Mouse (Mus musculus) embryonic facial prominence, embryonic 14.5 days (tissue): Measurements from ENCODE around the gene Hmces. TPM values are rescaled to one million over a fixed set of nuclear protein-coding genes. Genes with fewer than 3 reads are reported as not detected.

Experiments
- ATAC-seq: fragments of 200-750 bp; cut with Nextera tagmentation; 2 replicates; pipeline ENCODE4 v1.8.0; 2017; ENCODE audit warnings: low read depth, moderate number of reproducible peaks, moderate TSS enrichment
- DNase-seq: peaks from one replicate; pipeline ENCODE4 v3.0.0-alpha.2; 2015; ENCODE audit warnings: low spot score
- H3K27ac ChIP-seq: fragments of 300-500 bp; sonication (generic); replicated peaks from 2 replicates; pipeline ENCODE4 v1.5.1; 2014; ENCODE audit warnings: low read depth, mild to moderate bottlenecking, low read length, moderate library complexity
- H3K27me3 ChIP-seq: fragments of 300-500 bp; sonication (generic); replicated peaks from 2 replicates; pipeline ENCODE4 v1.6.1; 2014; ENCODE audit warnings: low read length; ENCODE audit not compliant: control insufficient read depth, insufficient read depth
- H3K36me3 ChIP-seq: fragments of 300-500 bp; sonication (generic); 2 replicates; pipeline ENCODE4 v1.6.1; 2014; ENCODE audit warnings: low read length, mixed read lengths; ENCODE audit not compliant: control insufficient read depth, insufficient read depth
- H3K4me1 ChIP-seq: fragments of 300-500 bp; sonication (generic); 2 replicates; pipeline ENCODE4 v1.6.1; 2014; ENCODE audit warnings: antibody characterized with exemption, low read length; ENCODE audit not compliant: control insufficient read depth, insufficient read depth
- H3K4me2 ChIP-seq: fragments of 300-500 bp; sonication (generic); 2 replicates; pipeline ENCODE4 v1.6.1; 2014; ENCODE audit warnings: low read depth, mild to moderate bottlenecking, low read length, moderate library complexity, mixed read lengths
- H3K4me3 ChIP-seq: fragments of 300-500 bp; sonication (generic); 2 replicates; pipeline ENCODE4 v1.5.1; 2014; ENCODE audit warnings: low read depth, mild to moderate bottlenecking, low read length
- H3K9ac ChIP-seq: fragments of 300-500 bp; sonication (generic); 2 replicates; pipeline ENCODE4 v1.6.1; 2014; ENCODE audit warnings: low read depth, mild to moderate bottlenecking, low read length, moderate library complexity, mixed read lengths
- H3K9me3 ChIP-seq: fragments of 300-500 bp; sonication (generic); 2 replicates; pipeline ENCODE4 v1.6.1; 2016; ENCODE audit warnings: low read length; ENCODE audit not compliant: control insufficient read depth
- WGBS: fragments of 180-500 bp; shearing (Covaris S2); extraction: QIAGEN DNeasy Blood & Tissue Kit; methylation state at CpG from one replicate; pipeline ENCODE4 v1.1.7; 2014; 5-methylcytosine and 5-hydroxymethylcytosine counted together
- polyA plus RNA-seq: library from polyadenylated mRNA; unstranded; fragments of >200 nt; fragmentation: Nextera tagmentation; extraction: Ambion mirVana; gene quantifications from 2 replicates; pipeline ENCODE4 v1.2.1, GENCODE M21; 2014

The Hmces gene
- polyA plus RNA-seq, 1 experiment from 2014 or later, result 43.1 TPM

DNA sequence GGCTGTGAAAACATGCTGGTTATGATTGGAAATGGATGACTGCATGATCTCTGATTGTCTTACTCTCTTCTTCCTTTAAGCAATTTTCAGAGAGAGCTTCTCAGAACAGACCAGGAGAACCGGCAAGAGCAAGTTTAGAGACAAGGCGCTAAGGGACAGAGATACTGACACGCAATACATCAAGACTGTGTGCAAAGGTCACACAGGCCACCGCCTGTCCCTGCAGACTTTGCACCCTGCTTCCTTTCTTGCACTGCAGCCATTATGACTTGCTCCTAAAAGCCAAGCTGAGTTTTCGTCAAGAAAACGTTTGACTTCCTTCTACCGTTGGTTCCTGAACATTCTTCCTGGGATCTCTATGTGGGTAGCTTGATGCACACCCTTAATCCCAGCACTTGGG, 38.2 kb upstream of the Hmces start:
- DNase-seq, result no peak
- Histone ChIP-seq H3K4me3 (no peak overlapping the region), H3K36me3 (no peaks in the 10 kb centered on the region), H3K9me3 (no peaks in the 10 kb centered on the region), H3K9ac (no peak overlapping the region), H3K27ac (no peak overlapping the region), H3K27me3 (no peaks in the 10 kb centered on the region), H3K4me2 (no peak overlapping the region), H3K4me1 (no peaks in the 10 kb centered on the region)
- ATAC-seq, result no peak
- WGBS, result 85% methylated on average over 7 of the region's 7 CpGs

DNA sequence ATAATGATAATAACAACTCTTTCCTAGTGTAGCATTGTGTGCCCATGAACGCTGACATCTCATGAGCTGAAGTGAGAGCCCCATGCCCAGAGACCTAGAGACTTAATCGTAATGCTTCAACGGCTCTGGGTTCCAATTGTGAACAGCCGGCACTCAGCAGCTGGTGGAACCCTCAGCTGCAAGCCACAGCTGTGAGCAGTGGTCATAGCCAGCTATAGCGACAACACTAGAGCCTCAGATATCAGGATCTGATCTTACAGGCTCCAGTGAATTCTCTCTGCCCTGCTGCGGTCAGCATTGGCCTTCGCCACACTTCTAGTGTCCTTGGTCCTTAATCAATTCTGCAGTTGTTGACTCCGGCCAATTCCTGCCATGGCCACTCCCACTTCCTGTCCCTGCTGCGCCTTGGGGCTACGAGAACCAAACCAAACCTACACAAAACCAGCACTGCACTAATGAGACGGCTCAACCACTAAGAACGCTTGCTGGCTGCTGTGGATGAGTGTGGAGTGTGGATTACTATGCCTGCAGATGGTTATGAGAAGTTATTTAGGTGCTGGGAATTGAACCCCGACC, 37.6 kb upstream of the Hmces start:
- Histone ChIP-seq H3K4me1 (no peaks in the 10 kb centered on the region), H3K27me3 (no peaks in the 10 kb centered on the region)
- 56% methylated on average over 13 of the region's 13 CpGs for WGBS

DNA sequence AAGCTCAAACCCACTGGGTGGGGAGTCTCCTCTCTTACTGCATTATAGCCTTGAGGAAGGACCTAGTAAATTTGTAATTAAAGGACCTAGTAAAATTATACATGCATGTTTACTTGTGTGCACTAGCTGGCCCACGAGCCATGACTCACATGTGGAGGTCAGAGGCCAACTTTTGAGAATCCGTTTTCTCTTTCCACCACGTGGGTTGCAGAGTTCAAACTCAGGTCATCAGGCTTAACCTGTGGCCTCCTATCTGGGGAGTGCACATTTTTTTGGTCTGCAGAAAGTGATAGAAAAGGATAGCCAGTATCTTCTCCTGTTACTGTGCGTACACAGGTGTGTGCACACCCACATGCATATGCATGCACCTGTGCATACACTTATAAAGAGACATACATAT, 34.7 kb upstream of the Hmces start:
- no peak overlapping the region for H3K9ac ChIP-seq
- H3K36me3 ChIP-seq, result no peaks in the 10 kb centered on the region
- H3K4me2 ChIP-seq, result no peak overlapping the region
- ATAC-seq (no peak), DNase-seq (no peak)
- no peak overlapping the region for H3K4me3 ChIP-seq
- 27% methylated on average over 4 of the region's 4 CpGs for WGBS
- H3K27me3 ChIP-seq, result no peaks in the 10 kb centered on the region
- no peaks in the 10 kb centered on the region for H3K9me3 ChIP-seq
- no peak overlapping the region for H3K27ac ChIP-seq
- H3K4me1 ChIP-seq, result no peaks in the 10 kb centered on the region

More for the DNA sequence above, 37.6 kb upstream of the Hmces start:
- Histone ChIP-seq H3K4me3 (no peak overlapping the region), H3K4me2 (no peak overlapping the region), H3K9ac (no peak overlapping the region), H3K36me3 (no peaks in the 10 kb centered on the region), H3K9me3 (no peaks in the 10 kb centered on the region), H3K27ac (no peak overlapping the region)
- no peak for DNase-seq
- no peak for ATAC-seq

DNA sequence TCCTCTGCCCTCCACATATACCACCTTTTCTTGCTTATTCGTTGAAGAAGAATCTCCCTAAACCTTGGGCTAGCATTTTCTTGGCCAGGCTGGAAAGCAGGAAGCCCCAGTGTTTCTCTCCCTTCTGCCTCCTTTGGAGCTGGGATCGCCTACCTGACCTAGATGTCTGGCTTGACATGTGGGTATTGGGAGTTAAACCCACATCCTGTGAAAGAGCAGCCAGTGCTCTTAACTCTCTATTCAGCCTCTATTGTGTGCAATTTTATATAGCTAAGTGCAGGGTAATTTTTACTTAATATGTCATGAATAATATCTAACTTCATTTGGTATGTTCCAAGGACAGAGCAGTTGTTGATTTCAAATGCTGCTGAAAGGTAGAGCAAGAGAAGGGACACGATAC, 34.1 kb upstream of the Hmces start:
- Histone ChIP-seq H3K36me3 (no peaks in the 10 kb centered on the region), H3K9me3 (no peaks in the 10 kb centered on the region), H3K9ac (no peak overlapping the region), H3K27me3 (no peaks in the 10 kb centered on the region), H3K4me1 (no peaks in the 10 kb centered on the region), H3K4me3 (no peak overlapping the region), H3K27ac (no peak overlapping the region), H3K4me2 (no peak overlapping the region)
- WGBS, result 73% methylated on average over 3 of the region's 3 CpGs
- ATAC-seq (no peak), DNase-seq (no peak)

DNA sequence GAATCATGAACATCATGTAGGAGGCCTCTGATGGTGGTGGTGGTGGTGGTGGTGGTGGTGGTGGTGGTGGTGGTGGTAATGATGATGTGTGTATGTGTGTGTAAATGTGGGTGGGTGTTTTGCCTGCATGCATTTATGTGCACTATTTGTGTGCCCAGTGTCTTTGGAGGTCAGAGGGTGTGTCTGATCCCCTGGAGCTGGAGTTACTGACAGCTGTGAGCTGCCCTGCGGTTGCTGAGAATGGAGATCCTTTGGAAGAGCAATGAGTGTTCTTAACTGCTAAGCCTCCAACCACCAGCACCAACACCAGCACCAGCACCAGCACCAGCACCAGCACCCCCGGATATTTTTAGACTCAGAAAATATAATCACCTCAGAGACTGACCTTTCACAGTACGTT, 31.5 kb upstream of the Hmces start:
- H3K4me3 ChIP-seq, result no peak overlapping the region
- H3K27me3 ChIP-seq, result no peaks in the 10 kb centered on the region
- H3K4me2 ChIP-seq, result no peak overlapping the region
- no peaks in the 10 kb centered on the region for H3K4me1 ChIP-seq
- WGBS, result 80% methylated on average over 3 of the region's 3 CpGs
- H3K9me3 ChIP-seq, result no peaks in the 10 kb centered on the region
- no peak overlapping the region for H3K27ac ChIP-seq
- ATAC-seq (no peak), DNase-seq (no peak)
- no peak overlapping the region for H3K9ac ChIP-seq
- no peaks in the 10 kb centered on the region for H3K36me3 ChIP-seq

DNA sequence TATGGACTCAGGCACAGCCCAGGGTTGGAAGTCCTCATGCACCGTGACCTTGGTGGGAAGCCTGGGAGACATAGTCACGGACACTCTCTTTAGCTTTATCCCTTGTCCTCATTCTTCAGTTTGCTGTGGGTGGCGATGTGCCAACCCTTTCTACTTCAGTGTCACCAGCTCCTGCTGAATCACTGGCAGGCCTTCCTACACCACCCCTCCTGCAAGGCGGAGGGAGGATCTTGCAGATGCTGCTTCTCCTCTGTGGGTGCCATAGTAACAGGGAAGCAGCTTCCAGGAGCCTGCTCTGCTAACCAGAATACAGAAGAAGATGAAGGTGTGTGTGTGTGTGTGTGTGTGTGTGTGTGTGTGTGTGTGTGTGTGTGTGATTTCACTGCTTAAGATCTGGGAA, 30.9 kb upstream of the Hmces start:
- no peak overlapping the region for H3K27ac ChIP-seq
- ATAC-seq (no peak), DNase-seq (peak; percentile 4)
- 53% methylated on average over 4 of the region's 4 CpGs for WGBS
- H3K9ac ChIP-seq, result no peak overlapping the region
- no peaks in the 10 kb centered on the region for H3K9me3 ChIP-seq
- no peak overlapping the region for H3K4me2 ChIP-seq
- H3K36me3 ChIP-seq, result no peaks in the 10 kb centered on the region
- H3K4me1 ChIP-seq, result no peaks in the 10 kb centered on the region
- no peak overlapping the region for H3K4me3 ChIP-seq
- H3K27me3 ChIP-seq, result no peaks in the 10 kb centered on the region

DNA sequence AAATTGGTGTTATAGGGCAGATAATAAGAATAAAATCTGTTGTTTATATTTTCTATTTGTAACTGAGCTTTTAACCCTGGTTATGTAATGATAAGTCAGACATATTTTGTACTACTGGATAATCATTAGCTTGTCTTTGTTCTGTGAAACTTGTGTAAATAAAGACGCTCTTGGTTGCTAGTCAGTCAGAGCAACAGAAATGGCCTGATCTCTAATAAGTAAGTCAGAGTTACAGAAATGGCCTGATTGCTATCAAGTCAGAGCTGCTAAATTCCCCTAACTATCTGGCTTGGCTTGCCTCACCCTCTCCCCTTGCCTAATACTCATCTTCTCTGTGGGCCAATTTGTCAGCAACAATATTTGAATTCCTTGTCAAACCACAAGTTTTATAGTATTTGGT, 27.0 kb upstream of the Hmces start:
- WGBS, result 87% methylated on average over 1 of the region's 1 CpGs
- ATAC-seq, result no peak
- Histone ChIP-seq H3K4me3 (no peak overlapping the region), H3K9ac (no peak overlapping the region), H3K36me3 (peaks cover 29% of the 10 kb centered on the region), H3K4me1 (peaks cover 7% of the 10 kb centered on the region; the same call in 1 of the 2 replicates), H3K27me3 (no peaks in the 10 kb centered on the region), H3K4me2 (no peak overlapping the region), H3K27ac (no peak overlapping the region), H3K9me3 (no peaks in the 10 kb centered on the region)
- no peak for DNase-seq

DNA sequence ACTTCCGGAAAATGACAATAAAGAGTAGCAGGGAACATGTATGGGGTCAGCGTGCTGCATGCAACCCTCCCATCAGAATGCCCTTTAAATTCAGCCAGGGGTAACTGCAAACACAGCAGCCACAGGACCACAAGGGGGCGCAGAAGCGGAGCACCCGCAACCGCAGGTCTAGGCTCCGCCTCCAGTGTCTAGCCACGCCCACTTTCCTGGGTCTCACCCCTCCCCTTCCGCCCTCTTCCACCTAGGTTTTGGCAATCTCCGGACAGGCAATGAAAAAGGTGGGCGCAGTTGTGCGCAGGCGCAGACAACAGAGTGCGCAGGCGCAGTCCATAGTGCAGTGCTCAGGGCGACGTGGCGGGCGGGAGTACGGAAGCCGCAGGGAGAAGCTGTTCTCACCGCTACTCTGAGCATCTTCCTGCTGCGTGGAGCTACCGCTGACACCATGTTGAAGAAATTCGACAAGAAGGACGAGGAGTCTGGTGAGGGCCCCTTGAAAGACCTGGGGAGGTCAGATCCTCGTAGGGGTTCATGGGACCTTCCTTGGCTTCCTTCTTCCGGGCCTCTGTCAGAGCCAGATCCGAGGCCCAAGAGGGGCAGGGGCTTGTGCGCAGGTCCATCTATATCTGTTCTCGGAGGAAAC, 26.0 kb upstream of the Hmces start, which contains the start of gene Copg1:
Copg1 (plus strand) TSS at position 221 of the 640 bp plus-strand sequence.
- H3K27me3 ChIP-seq, result no peaks in the 10 kb centered on the region
- ATAC-seq (peak; percentile 97), DNase-seq (peak; percentile 98)
- H3K9me3 ChIP-seq, result no peaks in the 10 kb centered on the region
- peaks cover 7% of the 10 kb centered on the region; the same call in 1 of the 2 replicates for H3K4me1 ChIP-seq
- H3K27ac ChIP-seq, result peak within 1 kb of the TSS; percentile 76
- peaks cover 38% of the 10 kb centered on the region for H3K36me3 ChIP-seq
- peak within 1 kb of the TSS; percentile 72 for H3K4me2 ChIP-seq
- under 1% methylated on average over 31 of the region's 31 CpGs for WGBS
- H3K4me3 ChIP-seq, result peak within 1 kb of the TSS; percentile 69
- H3K9ac ChIP-seq, result peak within 1 kb of the TSS; percentile 85

DNA sequence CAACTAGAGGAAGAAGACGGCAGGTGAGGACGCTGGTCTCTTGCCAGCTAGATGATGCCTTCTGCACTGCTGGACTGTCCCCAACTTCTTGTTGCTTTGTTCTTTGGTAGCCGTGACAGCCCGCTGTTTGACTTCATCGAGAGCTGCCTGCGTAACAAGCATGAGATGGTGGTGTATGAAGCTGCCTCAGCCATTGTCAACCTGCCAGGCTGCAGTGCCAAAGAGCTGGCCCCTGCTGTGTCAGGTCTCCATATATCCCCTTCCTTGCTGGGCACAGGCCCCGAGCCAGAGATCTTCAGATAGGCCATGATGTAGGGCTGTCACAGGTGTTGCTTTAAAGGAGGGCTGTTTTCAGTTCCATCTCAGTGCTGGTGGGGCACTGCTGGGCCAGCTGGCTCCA, 19.8 kb upstream of the Hmces start:
- H3K27ac ChIP-seq, result no peak overlapping the region
- 96% methylated on average over 7 of the region's 7 CpGs for WGBS
- H3K4me2 ChIP-seq, result no peak overlapping the region
- H3K36me3 ChIP-seq, result peaks cover 99% of the 10 kb centered on the region
- H3K9ac ChIP-seq, result no peak overlapping the region
- H3K4me3 ChIP-seq, result no peak overlapping the region
- DNase-seq, result no peak
- H3K4me1 ChIP-seq, result peaks cover 1% of the 10 kb centered on the region; the same call in 1 of the 2 replicates
- no peak for ATAC-seq
- H3K27me3 ChIP-seq, result no peaks in the 10 kb centered on the region
- H3K9me3 ChIP-seq, result no peaks in the 10 kb centered on the region
